Mouse (Mus musculus) ES-Bruce4 (cell line): Measurements from ENCODE around the gene Pcbp4. TPM values are rescaled to one million over a fixed set of nuclear protein-coding genes. Genes with fewer than 3 reads are reported as not detected.

Experiments used
- H3K27ac ChIP-seq: 2 replicates; pipeline ENCODE4 v1.5.1; 2012; ENCODE audit warnings: low read length, inconsistent platforms; ENCODE audit not compliant: insufficient read depth
- H3K27me3 ChIP-seq: 2 replicates; pipeline ENCODE4 v1.6.1; 2012; ENCODE audit warnings: mild to moderate bottlenecking, low read length, inconsistent platforms; ENCODE audit not compliant: control insufficient read depth, poor library complexity, insufficient read depth, severe bottlenecking
- H3K36me3 ChIP-seq: 2 replicates; pipeline ENCODE4 v1.6.1; 2012; ENCODE audit warnings: inconsistent platforms, mild to moderate bottlenecking, low read length, moderate library complexity; ENCODE audit not compliant: control insufficient read depth, poor library complexity, insufficient read depth, severe bottlenecking
- H3K4me1 ChIP-seq: one replicate; pipeline ENCODE4 v1.8.1; 2011; ENCODE audit warnings: low read length; ENCODE audit not compliant: control insufficient read depth, insufficient read depth
- H3K4me3 ChIP-seq: 2 replicates; pipeline ENCODE4 v1.5.1; 2011; ENCODE audit warnings: low read depth, mild to moderate bottlenecking, low read length
- H3K9ac ChIP-seq: 2 replicates; pipeline ENCODE4 v1.6.1; 2012; ENCODE audit warnings: low read depth, mild to moderate bottlenecking, inconsistent platforms; ENCODE audit not compliant: poor library complexity, severe bottlenecking
- H3K9me3 ChIP-seq: replicated peaks from 2 replicates; pipeline ENCODE4 v1.6.1; 2012; ENCODE audit warnings: mild to moderate bottlenecking, low read length, inconsistent platforms; ENCODE audit not compliant: control insufficient read depth, poor library complexity, insufficient read depth, severe bottlenecking
- CTCF ChIP-seq: IDR thresholded peaks from one replicate; pipeline ENCODE4 v1.8.1; 2011; ENCODE audit warnings: low read depth, low read length
- EP300 ChIP-seq: IDR thresholded peaks from 2 replicates; pipeline ENCODE4 v1.6.1; 2011; ENCODE audit warnings: low read depth, low read length; ENCODE audit not compliant: insufficient read depth
- POLR2A ChIP-seq: IDR thresholded peaks from one replicate; pipeline ENCODE4 v1.8.1; 2011; ENCODE audit warnings: low read length; ENCODE audit not compliant: insufficient read depth
- polyA plus RNA-seq: library from polyadenylated mRNA; stranded (reverse); fragments of >200 nt; gene quantifications from 2 replicates; pipeline ENCODE4 v1.2.4, GENCODE M21; 2011; ENCODE audit warnings: low read depth; ENCODE audit not compliant: missing spikeins, insufficient read depth, insufficient read length

Pcbp4 gene
- polyA plus RNA-seq, 1 experiment: 99.2 TPM

GRCm38 (mm10) chr9:106512729-106513450, 59.8 kb downstream of the Pcbp4 start:
- Histone ChIP-seq H3K27ac (no peak overlapping the region), H3K27me3 (no peaks in the 10 kb centered on the region), H3K9ac (no peak overlapping the region), H3K4me1 (no peaks in the 10 kb centered on the region), H3K9me3 (no peaks in the 10 kb centered on the region), H3K36me3 (no peaks in the 10 kb centered on the region), H3K4me3 (no peak overlapping the region)
- TF ChIP-seq POLR2A (no peak), CTCF (no peak), EP300 (no peak)

- no peaks in the 10 kb centered on the region for H3K9me3 ChIP-seq
- no peak overlapping the region for H3K4me3 ChIP-seq
- no peak overlapping the region for H3K9ac ChIP-seq
- TF ChIP-seq CTCF (no peak), POLR2A (no peak), EP300 (no peak)
- no peaks in the 10 kb centered on the region for H3K27me3 ChIP-seq
- no peaks in the 10 kb centered on the region for H3K36me3 ChIP-seq
- no peaks in the 10 kb centered on the region for H3K4me1 ChIP-seq
- H3K27ac ChIP-seq: no peak overlapping the region
Measured at GRCm38 (mm10) chr9:106513566-106513965, 60.5 kb downstream of the Pcbp4 start.

Other genes starting within 250 kb of the Pcbp4 start
- gene Tlr9, start 230.7 kb upstream of the Pcbp4 start, polyA plus RNA-seq: not detected in 2 replicates
- 39.8 and 41.9 TPM in 2 replicates for gene Alas1, start 204.6 kb upstream of the Pcbp4 start, polyA plus RNA-seq
- 24.1 and 24.3 TPM in 2 replicates for gene Poc1a, start 172.2 kb upstream of the Pcbp4 start, polyA plus RNA-seq
- gene Dusp7, start 84.7 kb upstream of the Pcbp4 start, polyA plus RNA-seq: 22.4 and 22.6 TPM in 2 replicates
- gene Rpl29, start 23.8 kb upstream of the Pcbp4 start, polyA plus RNA-seq: 237 and 294 TPM in 2 replicates
- gene Acy1, start 15.0 kb upstream of the Pcbp4 start, polyA plus RNA-seq: 33.9 and 36.0 TPM in 2 replicates
- gene Abhd14b, start 5.8 kb upstream of the Pcbp4 start, polyA plus RNA-seq: 6.7 and 7.5 TPM in 2 replicates
- gene Abhd14a, start 5.6 kb upstream of the Pcbp4 start, polyA plus RNA-seq: 35.1 and 35.5 TPM in 2 replicates
- gene Gpr62, start 12.6 kb downstream of the Pcbp4 start, polyA plus RNA-seq: 0.30 and 0.44 TPM in 2 replicates
- gene Rrp9, start 22.7 kb downstream of the Pcbp4 start, polyA plus RNA-seq: 82.1 and 89.4 TPM in 2 replicates
- 5.1 and 8.0 TPM in 2 replicates for gene Parp3, start 23.7 kb downstream of the Pcbp4 start, polyA plus RNA-seq
- gene Iqcf1, start 46.7 kb downstream of the Pcbp4 start, polyA plus RNA-seq: not detected in 2 replicates
- not detected in 2 replicates for gene Iqcf5, start 61.3 kb downstream of the Pcbp4 start, polyA plus RNA-seq
- gene Iqcf3, start 108.3 kb downstream of the Pcbp4 start, polyA plus RNA-seq: not detected in 2 replicates
- gene Iqcf4, start 117.7 kb downstream of the Pcbp4 start, polyA plus RNA-seq: not detected in 2 replicates
- gene Iqcf6, start 173.3 kb downstream of the Pcbp4 start, polyA plus RNA-seq: not detected in 2 replicates
- not detected in 2 replicates for gene Grm2, start 202.8 kb downstream of the Pcbp4 start, polyA plus RNA-seq
- gene Tex264, start 232.6 kb downstream of the Pcbp4 start, polyA plus RNA-seq: 30.8 and 38.7 TPM in 2 replicates